Mouse (Mus musculus): ENCODE measurements at regions not wholly inside any gene's neighbourhood (a gene's known extent, or its start where the extent isn't known, plus 50 kb on each side); places are given as distances from the start of the nearest gene placed in this dataset.

- no peak for DNase-seq (ENCODE audit: low spot score)
These were observed 183.8 kb upstream of the Slc30a5 start for GRCm38 (mm10) chr13:101017041-101017440.

DNA sequence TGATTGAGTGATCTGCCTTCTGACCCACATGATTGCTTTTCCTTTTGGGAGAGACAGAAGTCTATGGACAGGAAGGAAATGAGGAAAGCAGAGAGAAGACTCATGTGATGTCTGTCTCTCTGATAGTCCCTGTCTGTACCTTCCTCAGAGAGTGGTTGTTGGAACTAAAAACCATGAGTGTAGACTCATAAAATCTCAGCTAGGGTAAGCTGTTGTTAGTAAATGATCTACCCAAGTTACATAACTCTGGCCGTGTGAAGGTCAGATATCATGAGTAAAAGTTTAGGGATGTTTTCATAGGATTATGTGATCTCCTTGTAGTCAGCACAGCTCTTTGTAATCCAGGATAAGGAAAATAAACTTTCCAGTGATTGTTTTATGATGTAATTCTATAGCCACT lies 183.0 kb upstream of the Slc30a5 start:
- DNase-seq (ENCODE audit: low spot score), result no peak

DNA sequence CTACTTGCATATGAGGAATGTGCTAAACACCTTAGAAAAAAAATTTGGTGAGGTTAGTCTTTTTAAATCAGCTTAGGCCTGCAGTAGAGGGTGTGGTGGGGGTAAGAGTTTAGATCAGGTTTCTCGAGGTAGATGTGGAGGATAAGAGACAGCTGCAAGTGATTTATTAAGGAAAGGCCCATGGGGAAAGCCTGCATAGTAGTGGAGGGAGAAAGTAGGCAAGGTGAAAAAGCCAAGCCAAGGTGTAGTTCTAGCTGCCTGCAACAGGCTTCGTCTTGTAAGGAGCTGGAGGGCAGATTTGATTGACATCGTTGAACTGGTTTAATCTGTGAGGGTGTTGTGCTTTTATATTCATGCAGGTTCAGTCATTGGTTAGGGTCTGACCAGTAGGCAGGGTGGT lies 182.2 kb upstream of the Slc30a5 start:
- no peak for DNase-seq (ENCODE audit: low spot score)

GRCm38 (mm10) chr13:101013604-101014003 lies 180.4 kb upstream of the Slc30a5 start:
- no peak for DNase-seq (ENCODE audit: low spot score)

- DNase-seq (ENCODE audit: low spot score), result no peak
These were observed 157.4 kb upstream of the Slc30a5 start for GRCm38 (mm10) chr13:100990646-100991045.

DNA sequence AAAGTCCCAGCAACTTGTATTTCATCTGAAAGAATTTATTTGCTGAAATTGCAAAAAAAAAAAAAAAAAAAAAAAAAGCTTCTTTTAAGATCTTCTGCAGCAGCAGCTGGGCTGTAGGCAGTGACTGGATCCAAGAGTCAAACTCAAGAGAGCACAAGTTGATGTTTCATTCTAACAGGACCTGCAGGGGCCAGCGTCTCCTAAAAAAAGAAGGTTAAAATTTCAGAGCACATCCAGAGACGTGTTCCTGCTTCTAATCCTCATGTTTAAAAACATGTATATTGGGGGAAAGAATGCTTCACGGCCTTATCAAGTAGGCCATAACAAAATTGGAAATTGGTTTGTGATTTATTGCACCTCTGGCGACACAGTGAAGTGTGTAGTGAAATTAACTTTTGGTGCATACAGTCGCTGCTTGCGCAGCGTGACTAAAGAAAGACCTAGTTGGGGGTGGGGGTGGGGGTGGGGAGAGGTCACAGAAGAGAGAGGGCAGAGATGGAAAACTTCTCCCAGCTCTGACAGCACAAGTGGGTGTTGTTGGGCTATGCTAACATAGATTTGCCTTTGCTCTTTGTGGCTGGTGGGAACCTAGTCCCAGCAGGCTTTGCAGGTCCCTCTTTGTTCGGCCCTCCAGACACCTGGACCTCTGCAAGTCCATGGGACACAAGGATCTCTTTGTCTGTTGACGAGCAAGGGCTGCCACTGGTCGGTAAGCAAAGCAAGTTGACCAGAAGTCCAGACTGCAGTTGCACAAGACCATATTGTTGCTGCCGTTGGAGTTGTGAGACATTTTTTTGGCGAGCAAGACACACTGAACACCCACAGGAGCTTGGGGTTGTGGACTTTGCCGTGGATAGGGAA lies 155.7 kb upstream of the Slc30a5 start:
- DNase-seq (ENCODE audit: low spot score), result no peak

- no peak for DNase-seq (ENCODE audit: low spot score)
These were observed 154.9 kb upstream of the Slc30a5 start for GRCm38 (mm10) chr13:100988116-100988515.

DNA sequence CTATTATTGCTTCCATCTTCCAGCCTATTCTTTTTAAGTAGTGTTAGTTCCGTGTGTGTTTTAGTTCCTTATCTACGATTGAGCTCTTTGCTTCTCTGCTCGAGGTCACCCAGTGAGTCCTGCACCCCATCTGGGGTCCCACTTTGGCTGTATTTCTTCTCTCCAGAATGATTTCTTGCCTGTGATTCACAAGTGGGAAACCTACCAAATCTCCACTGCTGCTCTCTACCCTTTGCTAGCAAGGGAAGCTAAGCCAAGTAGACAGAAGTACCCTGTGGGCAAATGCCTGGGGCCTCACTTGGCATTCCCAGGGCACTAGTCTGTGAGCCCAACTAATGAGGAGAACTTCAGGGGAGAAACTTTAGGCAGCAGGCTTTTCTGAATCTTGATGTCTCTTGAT lies 142.5 kb upstream of the Slc30a5 start:
- no peak for DNase-seq (ENCODE audit: low spot score)

GRCm38 (mm10) chr13:100971080-100972017 lies 138.1 kb upstream of the Slc30a5 start:
- no peak for DNase-seq (ENCODE audit: low spot score)

- DNase-seq (ENCODE audit: low spot score), result no peak
These were observed 129.7 kb upstream of the Slc30a5 start for GRCm38 (mm10) chr13:100962811-100963540.

GRCm38 (mm10) chr13:100954598-100955251 lies 121.5 kb upstream of the Slc30a5 start:
- DNase-seq (ENCODE audit: low spot score), result no peak

DNA sequence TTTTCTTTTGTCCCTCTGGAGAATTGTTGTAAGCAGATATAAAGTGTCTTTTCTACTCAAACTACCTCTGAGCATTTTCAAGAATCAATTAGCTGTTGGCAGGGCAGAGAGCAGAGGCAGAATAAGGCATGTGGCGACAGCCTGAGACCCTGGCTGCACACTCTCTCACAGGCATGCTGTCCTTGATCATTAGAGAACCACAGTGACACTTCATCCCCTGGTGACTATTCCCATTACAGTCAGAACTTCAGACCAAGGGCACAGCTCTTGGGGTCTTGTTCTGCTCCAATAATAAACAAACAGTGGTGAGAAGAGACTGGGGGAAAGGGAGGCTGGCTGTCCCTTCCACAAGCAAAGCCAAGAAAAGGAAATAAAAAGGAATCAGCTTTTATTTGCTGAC lies 120.9 kb upstream of the Slc30a5 start:
- no peak for DNase-seq (ENCODE audit: low spot score)

DNA sequence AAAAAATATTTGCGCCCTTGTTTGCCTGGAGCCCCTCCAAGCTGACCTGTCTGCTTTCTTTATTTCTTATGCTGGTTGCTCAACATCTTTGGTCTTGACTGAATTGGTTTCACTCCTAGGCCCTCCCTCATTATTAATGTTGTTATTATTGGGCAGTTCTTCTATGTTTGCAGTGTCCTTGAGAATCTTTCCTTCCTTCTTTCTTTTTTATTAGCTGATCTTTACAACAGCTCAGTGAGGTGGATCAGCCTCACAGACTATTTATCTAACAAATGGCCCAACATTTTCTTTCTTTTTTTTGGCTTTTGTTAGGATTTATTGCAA lies 117.9 kb upstream of the Slc30a5 start:
- DNase-seq (ENCODE audit: low spot score), result no peak

DNA sequence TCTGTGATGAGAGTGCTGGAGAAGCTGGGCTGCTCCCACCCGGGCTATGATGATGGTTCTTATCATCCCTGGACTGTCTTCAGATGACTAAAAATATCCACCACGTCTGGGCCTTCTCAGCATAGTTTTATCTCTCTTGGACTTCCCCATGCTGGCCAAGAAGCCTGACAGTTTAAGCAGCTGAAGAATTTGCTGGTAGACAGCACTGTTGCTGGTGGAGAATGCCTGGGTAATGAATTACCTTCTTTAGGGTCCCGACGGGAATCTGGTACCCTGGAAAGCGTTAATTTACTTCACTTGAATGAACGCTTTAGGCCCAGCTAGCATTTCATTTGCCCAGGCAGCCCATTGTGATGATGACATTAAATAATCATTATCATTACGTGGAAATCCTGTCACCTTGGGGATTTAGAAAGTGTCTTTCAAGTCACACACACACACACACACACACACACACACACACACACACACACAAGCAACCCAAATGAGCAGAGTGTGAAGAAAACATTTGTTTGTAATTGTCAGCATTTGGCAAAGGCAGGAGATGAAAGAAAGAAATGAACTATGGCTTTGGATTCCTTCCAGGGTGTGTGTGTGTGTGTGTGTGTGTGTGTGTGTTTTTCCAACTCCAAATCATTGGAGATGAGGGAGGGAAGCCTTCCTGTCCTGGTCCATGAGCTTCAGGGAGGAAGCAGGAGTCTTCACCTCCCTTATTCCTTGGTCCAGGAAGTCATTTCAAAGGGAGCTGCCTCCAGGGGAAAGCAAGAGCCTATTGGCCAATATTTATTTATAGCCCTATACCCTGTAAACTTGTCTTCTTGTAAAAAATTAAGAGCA lies 117.3 kb upstream of the Slc30a5 start:
- no peak for DNase-seq (ENCODE audit: low spot score)

- no peak for DNase-seq (ENCODE audit: low spot score)
These were observed 110.1 kb upstream of the Slc30a5 start for GRCm38 (mm10) chr13:100943206-100943848.

- DNase-seq (ENCODE audit: low spot score), result no peak
These were observed 107.6 kb upstream of the Slc30a5 start for GRCm38 (mm10) chr13:100940791-100941190.

DNA sequence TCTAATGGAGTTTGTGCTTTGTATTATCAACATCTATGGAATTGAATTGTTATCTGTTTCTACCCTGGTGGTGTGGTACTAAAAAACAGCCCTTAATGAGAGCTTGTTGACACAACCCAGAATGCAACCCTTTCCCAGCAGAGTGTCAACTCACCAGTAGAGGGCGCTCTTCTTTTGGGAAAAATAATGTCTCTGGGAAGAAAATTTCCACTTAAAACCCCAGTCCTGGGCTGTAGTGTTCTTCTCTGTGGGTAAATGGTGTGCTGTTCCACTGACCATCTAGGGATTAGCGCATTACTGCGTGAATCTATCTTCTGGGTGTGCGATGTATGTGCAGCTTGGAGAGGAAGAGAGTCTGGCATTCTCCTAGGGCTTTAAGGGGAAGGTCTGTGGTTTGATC lies 106.5 kb upstream of the Slc30a5 start:
- DNase-seq (ENCODE audit: low spot score), result peak; percentile 86

DNA sequence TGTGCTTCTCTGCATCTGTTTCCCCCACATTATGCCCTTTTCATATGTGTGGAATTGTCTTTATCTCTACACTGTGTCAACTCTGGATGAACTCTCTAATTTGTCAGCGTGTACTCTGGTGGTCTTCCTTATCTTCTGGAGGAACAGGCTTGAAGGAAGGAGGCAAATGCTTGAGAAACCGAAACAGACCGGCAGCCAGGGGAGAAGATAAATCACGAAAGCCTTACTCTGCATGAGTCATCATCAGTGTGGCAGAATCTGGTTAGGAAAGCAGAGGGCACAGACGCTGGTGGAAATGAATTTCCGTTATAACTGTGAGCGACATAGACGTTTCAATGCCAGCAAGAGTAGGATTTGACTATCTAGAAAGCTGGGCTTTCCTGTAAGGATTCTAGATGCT lies 100.0 kb upstream of the Slc30a5 start:
- no peak for DNase-seq (ENCODE audit: low spot score)

DNA sequence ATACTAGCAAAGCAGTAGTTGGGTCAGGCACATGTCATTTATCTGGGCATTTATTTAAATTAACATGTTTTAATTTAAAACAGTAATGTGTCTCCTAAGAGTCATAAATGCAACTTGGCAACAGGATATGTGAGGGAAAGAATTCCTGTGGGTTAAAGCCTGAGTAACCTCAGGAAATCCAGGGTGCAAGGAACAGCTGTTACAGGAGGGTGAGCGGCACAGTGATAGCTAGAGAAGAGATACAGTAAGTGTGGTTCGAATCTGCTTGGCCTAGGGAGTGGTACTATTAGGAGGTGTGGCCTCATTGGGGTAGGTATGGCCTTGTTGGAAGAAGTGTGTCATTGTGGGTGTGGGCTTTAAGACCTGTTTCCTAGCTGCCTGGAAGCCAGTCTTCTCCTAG lies 66.3 kb upstream of the Slc30a5 start:
- DNase-seq (ENCODE audit: low spot score), result no peak

GRCm38 (mm10) chr13:100893871-100894270 lies 60.6 kb upstream of the Slc30a5 start:
- no peak for DNase-seq (ENCODE audit: low spot score)

GRCm38 (mm10) chr13:100893096-100893495 lies 59.9 kb upstream of the Slc30a5 start:
- DNase-seq (ENCODE audit: low spot score), result no peak
